Mouse (Mus musculus) embryo, embryonic 10 days (tissue): ENCODE results near the gene Ctcfl.

Experiments used
- DNase-seq: peaks from one replicate; pipeline ENCODE4 v3.0.0-alpha.2; 2015; ENCODE audit warnings: low spot score

Ctcfl gene

GRCm38 (mm10) chr2:173047471-173047870, 71.9 kb downstream of the Ctcfl start:
- no peak for DNase-seq

- DNase-seq, result no peak
Observed at GRCm38 (mm10) chr2:173046582-173047297, 72.6 kb downstream of the Ctcfl start.

GRCm38 (mm10) chr2:173044198-173044970, 74.9 kb downstream of the Ctcfl start:
- no peak for DNase-seq
